8 mouse cellular contexts compared by ENCODE assay signal in genomic region chr2:166215610-166216511, GRCm38 (mm10).
DNase-seq lines count a peak whose midpoint lies in the region; ATAC-seq lines count a peak whose summit lies in the region.

No protein-coding gene starts in this region.

- no peak overlapping the region for H3K27ac ChIP-seq in embryonic facial prominence, embryonic 14.5 days (replicated peaks; ENCODE audit: low read depth, low read length)
- H3K27ac ChIP-seq in kidney, embryonic 15.5 days: peak overlapping the region; percentile 61
- H3K27ac ChIP-seq in midbrain, embryonic 15.5 days: peak overlapping the region; percentile 1; the same call in 1 of the 2 replicates
- H3K27ac ChIP-seq in heart, embryonic 11.5 days (ENCODE audit: low read depth, low read length): no peak overlapping the region

- no peaks in the 10 kb centered on the region for H3K9me3 ChIP-seq in embryonic facial prominence, embryonic 14.5 days (ENCODE audit: control insufficient read depth, low read length)
- H3K9me3 ChIP-seq in kidney, embryonic 15.5 days (replicated peaks): no peaks in the 10 kb centered on the region
- H3K9me3 ChIP-seq in midbrain, embryonic 15.5 days: no peaks in the 10 kb centered on the region
- no peaks in the 10 kb centered on the region for H3K9me3 ChIP-seq in heart, embryonic 11.5 days (replicated peaks; ENCODE audit: control insufficient read depth, low read length)

- peak; percentile 37 for DNase-seq in layer of hippocampus, adult 11-12 months (ENCODE audit: low spot score)
- DNase-seq in layer of hippocampus, postnatal 25 days (ENCODE audit: extremely low spot score in 1 of 2, low spot score in 1 of 2): no peak
- DNase-seq in embryonic facial prominence, embryonic 14.5 days (ENCODE audit: low spot score): peak; percentile 72
- no peak for DNase-seq in thymus, postnatal 14 days
- no peak for DNase-seq in thymus, postnatal 36 days

- no peaks in the 10 kb centered on the region for H3K4me1 ChIP-seq in embryonic facial prominence, embryonic 14.5 days (ENCODE audit: control insufficient read depth, insufficient read depth, low read length)
- peaks cover 26% of the 10 kb centered on the region for H3K4me1 ChIP-seq in kidney, embryonic 15.5 days
- peaks cover 22% of the 10 kb centered on the region for H3K4me1 ChIP-seq in midbrain, embryonic 15.5 days
- peaks cover 7% of the 10 kb centered on the region for H3K4me1 ChIP-seq in heart, embryonic 11.5 days (ENCODE audit: control insufficient read depth, insufficient read depth, low read length)

- ATAC-seq in embryonic facial prominence, embryonic 14.5 days (ENCODE audit: low read depth): peak; percentile 41; the same call in 1 of the 2 replicates
- peak; percentile 74 for ATAC-seq in kidney, embryonic 15.5 days (replicated peaks; ENCODE audit: low FRiP score)
- ATAC-seq in midbrain, embryonic 15.5 days (replicated peaks): peak; percentile 68
- ATAC-seq in heart, embryonic 11.5 days (replicated peaks; ENCODE audit: insufficient number of reproducible peaks, low FRiP score, low TSS enrichment): no peak

- H3K9ac ChIP-seq in embryonic facial prominence, embryonic 14.5 days (ENCODE audit: low read depth, low read length): no peak overlapping the region
- no peak overlapping the region for H3K9ac ChIP-seq in kidney, embryonic 15.5 days
- H3K9ac ChIP-seq in midbrain, embryonic 15.5 days: no peak overlapping the region
- no peak overlapping the region for H3K9ac ChIP-seq in heart, embryonic 11.5 days (ENCODE audit: low read depth, low read length)

- H3K4me3 ChIP-seq in embryonic facial prominence, embryonic 14.5 days (ENCODE audit: low read depth, low read length): no peak overlapping the region
- no peak overlapping the region for H3K4me3 ChIP-seq in kidney, embryonic 15.5 days (replicated peaks)
- no peak overlapping the region for H3K4me3 ChIP-seq in midbrain, embryonic 15.5 days
- H3K4me3 ChIP-seq in heart, embryonic 11.5 days (ENCODE audit: low read depth, low read length): no peak overlapping the region

- H3K4me2 ChIP-seq in embryonic facial prominence, embryonic 14.5 days (ENCODE audit: low read depth, low read length): no peak overlapping the region
- H3K4me2 ChIP-seq in kidney, embryonic 15.5 days: 0 out of 2 replicates have a peak overlapping the region, but pooled peaks have one; percentile 4
- H3K4me2 ChIP-seq in midbrain, embryonic 15.5 days: no peak overlapping the region
- no peak overlapping the region for H3K4me2 ChIP-seq in heart, embryonic 11.5 days

- WGBS in embryonic facial prominence, embryonic 14.5 days: 52% methylated on average over 17 of the region's 18 CpGs
- WGBS in kidney, embryonic 15.5 days: 49% methylated on average over 18 of the region's 18 CpGs
- WGBS in midbrain, embryonic 15.5 days: 34% methylated on average over 18 of the region's 18 CpGs
- WGBS in heart, embryonic 11.5 days (ENCODE audit: insufficient replicate concordance): 66% methylated on average over 18 of the region's 18 CpGs

- H3K27me3 ChIP-seq in embryonic facial prominence, embryonic 14.5 days (replicated peaks; ENCODE audit: control insufficient read depth, insufficient read depth, low read length): no peaks in the 10 kb centered on the region
- peaks cover 3% of the 10 kb centered on the region; the same call in 1 of the 2 replicates for H3K27me3 ChIP-seq in kidney, embryonic 15.5 days
- H3K27me3 ChIP-seq in midbrain, embryonic 15.5 days (replicated peaks): peaks cover 13% of the 10 kb centered on the region; the same call in 1 of the 2 replicates
- no peaks in the 10 kb centered on the region for H3K27me3 ChIP-seq in heart, embryonic 11.5 days (ENCODE audit: control insufficient read depth, insufficient read depth, low read length)

- no peaks in the 10 kb centered on the region for H3K36me3 ChIP-seq in embryonic facial prominence, embryonic 14.5 days (ENCODE audit: control insufficient read depth, insufficient read depth, low read length)
- H3K36me3 ChIP-seq in kidney, embryonic 15.5 days: no peaks in the 10 kb centered on the region
- no peaks in the 10 kb centered on the region for H3K36me3 ChIP-seq in midbrain, embryonic 15.5 days (replicated peaks)
- no peaks in the 10 kb centered on the region for H3K36me3 ChIP-seq in heart, embryonic 11.5 days (ENCODE audit: control insufficient read depth, insufficient read depth, low read length)

Comparison
In these comparisons a context has a peak if more than half of its experiments do, and no peak if none do; other contexts are left out.
1. DNase-seq: peak in layer of hippocampus, adult 11-12 months (single experiment) and embryonic facial prominence, embryonic 14.5 days (single experiment); none in layer of hippocampus, postnatal 25 days (0 of 2), thymus, postnatal 14 days (single experiment) and thymus, postnatal 36 days (0 of 2).
2. H3K27ac ChIP-seq: peak in kidney, embryonic 15.5 days (single experiment) and midbrain, embryonic 15.5 days (single experiment); none in embryonic facial prominence, embryonic 14.5 days (single experiment) and heart, embryonic 11.5 days (single experiment).